Mouse (Mus musculus): ENCODE data around the gene Rab33b. TPM values are rescaled to one million over a fixed set of nuclear protein-coding genes. Genes with fewer than 3 reads are reported as not detected.

Gene Rab33b
- polyA plus RNA-seq, 1 experiment from 2014 or later = 26.7 TPM

- Histone ChIP-seq H3K36me3 (no peaks in the 10 kb centered on the region), H3K9ac (no peak overlapping the region), H3K4me2 (replicated peaks) (no peak overlapping the region), H3K4me1 (peaks cover 19% of the 10 kb centered on the region), H3K4me3 (no peak overlapping the region), H3K27ac (no peak overlapping the region), H3K9me3 (no peaks in the 10 kb centered on the region), H3K27me3 (no peaks in the 10 kb centered on the region)
- WGBS = 89% methylated on average over 4 of the region's 4 CpGs
- no peak for ATAC-seq (ENCODE audit: insufficient number of reproducible peaks, insufficient read depth, low FRiP score, low TSS enrichment)
Measured at GRCm38 (mm10) chr3:51486491-51487195, 2.9 kb downstream of the Rab33b start.

DNA sequence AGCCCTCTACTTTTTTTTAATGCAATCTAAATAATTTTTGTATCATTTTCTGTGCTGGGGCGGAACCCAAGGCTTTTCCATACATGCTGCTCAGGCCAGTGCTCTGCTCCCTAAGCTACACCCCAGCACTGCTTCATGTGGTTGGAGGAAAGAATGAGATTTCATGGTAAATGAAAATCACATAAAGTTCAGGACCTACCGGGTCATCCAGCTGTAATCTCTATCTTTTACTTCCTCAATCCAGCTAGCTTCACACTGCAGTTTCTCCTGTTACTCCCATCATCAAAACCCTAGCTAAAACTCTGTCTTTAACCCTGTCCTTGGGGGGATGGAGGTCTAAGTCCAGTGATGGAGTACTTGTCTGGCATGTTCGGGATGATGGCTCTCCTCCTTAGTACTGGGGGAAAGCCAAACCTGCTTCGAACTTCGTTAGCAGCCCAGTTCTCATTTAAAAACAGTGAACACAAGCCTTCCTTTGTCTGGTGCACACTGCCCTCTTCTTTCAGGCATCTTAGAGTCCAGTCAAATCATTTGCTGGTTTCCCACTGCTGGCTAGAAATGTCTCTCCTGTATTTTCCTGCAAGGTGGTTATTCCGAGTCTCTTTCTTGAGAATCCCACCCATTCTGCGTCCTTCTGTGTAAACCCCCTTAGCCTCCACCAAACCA, 6.5 kb downstream of the Rab33b start:
- H3K9me3 ChIP-seq = no peaks in the 10 kb centered on the region
- no peak overlapping the region for H3K4me3 ChIP-seq
- H3K9ac ChIP-seq = no peak overlapping the region
- no peak for ATAC-seq (ENCODE audit: insufficient number of reproducible peaks, insufficient read depth, low FRiP score, low TSS enrichment)
- H3K4me2 ChIP-seq (replicated peaks) = no peak overlapping the region
- H3K27ac ChIP-seq = no peak overlapping the region
- WGBS = 72% methylated on average over 7 of the region's 7 CpGs
- peaks cover 8% of the 10 kb centered on the region for H3K4me1 ChIP-seq
- H3K36me3 ChIP-seq = peaks cover 11% of the 10 kb centered on the region
- no peaks in the 10 kb centered on the region for H3K27me3 ChIP-seq

GRCm38 (mm10) chr3:51493272-51493838, 9.6 kb downstream of the Rab33b start:
- no peak overlapping the region for H3K27ac ChIP-seq
- no peak for ATAC-seq (ENCODE audit: insufficient number of reproducible peaks, insufficient read depth, low FRiP score, low TSS enrichment)
- H3K9ac ChIP-seq = no peak overlapping the region
- H3K4me2 ChIP-seq (replicated peaks) = no peak overlapping the region
- 89% methylated on average over 13 of the region's 13 CpGs for WGBS
- no peaks in the 10 kb centered on the region for H3K9me3 ChIP-seq
- H3K36me3 ChIP-seq = peaks cover 11% of the 10 kb centered on the region
- H3K4me3 ChIP-seq = no peak overlapping the region
- H3K4me1 ChIP-seq = no peaks in the 10 kb centered on the region
- no peaks in the 10 kb centered on the region for H3K27me3 ChIP-seq

DNA sequence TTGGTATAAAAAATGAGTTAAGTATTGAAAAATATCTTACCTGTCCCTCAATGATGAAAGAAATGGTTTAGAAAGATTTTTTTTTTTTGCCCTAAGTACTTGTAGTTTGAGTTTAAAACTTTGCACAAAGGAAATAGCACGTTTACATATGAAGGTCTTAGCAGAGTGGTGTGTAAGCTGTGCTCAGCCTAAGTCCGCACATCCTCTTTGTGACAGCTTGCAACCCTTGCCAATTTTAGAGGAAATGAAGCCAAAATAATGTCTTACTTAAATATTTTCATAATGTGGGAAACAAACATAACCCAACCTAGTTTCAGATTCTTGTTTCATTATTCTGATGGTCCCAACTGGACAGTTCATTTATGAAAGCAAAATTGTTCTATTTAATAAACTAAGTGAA, 10.7 kb downstream of the Rab33b start:
- H3K4me1 ChIP-seq = no peaks in the 10 kb centered on the region
- no peaks in the 10 kb centered on the region for H3K9me3 ChIP-seq
- peaks cover 11% of the 10 kb centered on the region for H3K36me3 ChIP-seq
- no peak overlapping the region for H3K9ac ChIP-seq
- WGBS = 92% methylated on average over 2 of the region's 2 CpGs
- H3K27me3 ChIP-seq = no peaks in the 10 kb centered on the region
- ATAC-seq (ENCODE audit: insufficient number of reproducible peaks, insufficient read depth, low FRiP score, low TSS enrichment) = no peak
- no peak overlapping the region for H3K4me2 ChIP-seq (replicated peaks)
- no peak overlapping the region for H3K27ac ChIP-seq
- H3K4me3 ChIP-seq = no peak overlapping the region

- H3K4me1 ChIP-seq = no peaks in the 10 kb centered on the region
- WGBS = 92% methylated on average over 9 of the region's 9 CpGs
- H3K9me3 ChIP-seq = no peaks in the 10 kb centered on the region
- no peaks in the 10 kb centered on the region for H3K27me3 ChIP-seq
- H3K36me3 ChIP-seq = peaks cover 11% of the 10 kb centered on the region
- H3K4me3 ChIP-seq = no peak overlapping the region
- H3K9ac ChIP-seq = no peak overlapping the region
- H3K4me2 ChIP-seq (replicated peaks) = no peak overlapping the region
- H3K27ac ChIP-seq = no peak overlapping the region
- no peak for ATAC-seq (ENCODE audit: insufficient number of reproducible peaks, insufficient read depth, low FRiP score, low TSS enrichment)
Measured at GRCm38 (mm10) chr3:51495646-51496045, 11.9 kb downstream of the Rab33b start.

GRCm38 (mm10) chr3:51497978-51498377, 14.3 kb downstream of the Rab33b start:
- ATAC-seq (ENCODE audit: insufficient number of reproducible peaks, insufficient read depth, low FRiP score, low TSS enrichment) = no peak
- H3K27ac ChIP-seq = no peak overlapping the region
- H3K4me2 ChIP-seq (replicated peaks) = no peak overlapping the region
- H3K9me3 ChIP-seq = no peaks in the 10 kb centered on the region; the same call in 1 of the 2 replicates
- no peak overlapping the region for H3K9ac ChIP-seq
- H3K4me3 ChIP-seq = no peak overlapping the region
- H3K4me1 ChIP-seq = no peaks in the 10 kb centered on the region
- H3K36me3 ChIP-seq = peaks cover 11% of the 10 kb centered on the region
- 88% methylated on average over 1 of the region's 1 CpGs for whole genome bisulfite sequencing
- no peaks in the 10 kb centered on the region for H3K27me3 ChIP-seq

DNA sequence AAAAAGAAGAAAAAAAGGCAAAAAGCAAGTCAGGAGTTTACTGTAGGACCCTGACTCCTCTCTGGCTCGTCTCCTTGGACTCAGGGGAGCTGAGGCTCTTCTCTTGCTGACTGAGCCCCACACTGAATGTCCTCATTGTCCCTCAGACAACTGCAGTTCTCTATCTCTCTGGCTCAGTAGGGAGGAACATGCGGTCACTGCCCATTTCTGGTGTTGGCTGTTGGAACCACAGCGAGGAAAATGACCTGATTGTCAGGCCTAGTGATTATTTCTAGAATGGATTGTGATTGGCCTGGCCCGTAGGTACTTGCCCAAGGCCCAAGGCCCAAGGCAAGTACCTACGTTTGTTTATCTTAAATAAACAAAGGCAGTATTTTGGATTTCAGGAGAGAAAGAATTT, 14.9 kb downstream of the Rab33b start:
- Histone ChIP-seq H3K4me2 (replicated peaks) (no peak overlapping the region), H3K27ac (no peak overlapping the region), H3K27me3 (no peaks in the 10 kb centered on the region), H3K9ac (no peak overlapping the region), H3K4me3 (no peak overlapping the region), H3K9me3 (no peaks in the 10 kb centered on the region; the same call in 1 of the 2 replicates), H3K36me3 (peaks cover 4% of the 10 kb centered on the region), H3K4me1 (no peaks in the 10 kb centered on the region)
- no peak for ATAC-seq (ENCODE audit: insufficient number of reproducible peaks, insufficient read depth, low FRiP score, low TSS enrichment)
- 63% methylated on average over 5 of the region's 5 CpGs for WGBS

GRCm38 (mm10) chr3:51499876-51500275, 16.2 kb downstream of the Rab33b start:
- H3K27ac ChIP-seq = no peak overlapping the region
- 92% methylated on average over 4 of the region's 4 CpGs for WGBS

DNA sequence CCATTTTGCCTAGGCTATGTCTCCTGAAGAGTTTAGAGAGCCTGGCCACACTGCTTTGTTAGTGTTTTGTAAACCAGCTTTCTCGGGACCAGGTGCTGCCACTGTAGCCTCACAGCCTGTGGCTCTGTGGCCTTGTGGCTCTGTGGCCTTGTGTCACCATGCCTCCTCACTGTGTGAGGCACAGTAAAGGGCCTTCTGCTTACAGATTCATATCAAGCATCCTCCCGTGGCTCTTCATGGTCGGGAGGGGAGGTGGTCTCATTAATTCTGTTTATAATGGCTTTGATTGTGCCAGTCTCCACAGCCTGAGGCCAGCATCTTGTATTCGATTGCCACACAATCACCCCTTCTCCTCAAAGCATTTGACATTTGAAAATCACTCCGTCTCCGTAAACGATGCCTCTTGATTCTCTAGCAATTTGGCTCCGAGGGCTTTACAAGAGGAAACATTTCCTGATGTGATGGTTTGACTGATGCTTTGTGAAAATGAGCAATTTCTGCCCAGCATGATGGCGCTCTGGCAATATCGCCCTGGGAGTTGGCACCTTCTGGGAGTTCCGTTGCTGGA, 20.7 kb downstream of the Rab33b start:
- H3K27me3 ChIP-seq = no peaks in the 10 kb centered on the region
- H3K36me3 ChIP-seq = no peaks in the 10 kb centered on the region
- H3K27ac ChIP-seq = no peak overlapping the region
- H3K4me2 ChIP-seq (replicated peaks) = no peak overlapping the region
- no peaks in the 10 kb centered on the region; the same call in 1 of the 2 replicates for H3K9me3 ChIP-seq
- no peak overlapping the region for H3K9ac ChIP-seq
- WGBS = 60% methylated on average over 11 of the region's 11 CpGs
- H3K4me1 ChIP-seq = no peaks in the 10 kb centered on the region
- no peak for ATAC-seq (ENCODE audit: insufficient number of reproducible peaks, insufficient read depth, low FRiP score, low TSS enrichment)
- H3K4me3 ChIP-seq = no peak overlapping the region

More at GRCm38 (mm10) chr3:51499876-51500275, 16.2 kb downstream of the Rab33b start:
- no peaks in the 10 kb centered on the region for H3K4me1 ChIP-seq
- no peak overlapping the region for H3K4me2 ChIP-seq (replicated peaks)
- no peak overlapping the region for H3K4me3 ChIP-seq
- H3K27me3 ChIP-seq = no peaks in the 10 kb centered on the region
- no peak for ATAC-seq (ENCODE audit: insufficient number of reproducible peaks, insufficient read depth, low FRiP score, low TSS enrichment)
- no peaks in the 10 kb centered on the region for H3K36me3 ChIP-seq
- no peaks in the 10 kb centered on the region; the same call in 1 of the 2 replicates for H3K9me3 ChIP-seq
- H3K9ac ChIP-seq = no peak overlapping the region

GRCm38 (mm10) chr3:51505465-51505864, 21.7 kb downstream of the Rab33b start:
- H3K36me3 ChIP-seq = no peaks in the 10 kb centered on the region
- H3K4me3 ChIP-seq = no peak overlapping the region
- WGBS = 41% methylated on average over 19 of the region's 19 CpGs
- H3K9ac ChIP-seq = no peak overlapping the region
- H3K27me3 ChIP-seq = no peaks in the 10 kb centered on the region
- no peak overlapping the region for H3K27ac ChIP-seq
- no peak for ATAC-seq (ENCODE audit: insufficient number of reproducible peaks, insufficient read depth, low FRiP score, low TSS enrichment)
- no peak overlapping the region for H3K4me2 ChIP-seq (replicated peaks)
- H3K4me1 ChIP-seq = no peaks in the 10 kb centered on the region; the same call in 1 of the 2 replicates
- no peaks in the 10 kb centered on the region; the same call in 1 of the 2 replicates for H3K9me3 ChIP-seq

DNA sequence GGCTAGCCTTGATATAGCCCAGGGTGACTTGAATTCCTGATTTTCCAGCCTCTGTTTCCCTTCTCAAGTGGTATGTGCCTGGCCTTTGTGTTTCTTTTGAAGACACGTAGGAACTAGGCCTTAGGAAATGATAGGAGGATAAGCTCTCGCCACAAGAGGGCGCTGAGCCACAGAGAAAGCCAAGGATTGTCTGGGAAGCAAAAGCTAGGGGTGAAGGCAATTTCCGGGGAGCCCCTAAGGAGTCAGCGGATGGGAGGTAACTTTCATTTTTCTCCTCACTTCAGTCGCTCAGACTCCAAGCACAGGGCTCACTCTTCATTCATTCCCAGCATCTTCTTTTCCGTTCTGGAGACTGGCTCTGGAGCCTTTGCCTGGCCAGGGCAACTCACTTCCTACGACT, 27.2 kb downstream of the Rab33b start:
- Histone ChIP-seq H3K27ac (no peak overlapping the region), H3K27me3 (no peaks in the 10 kb centered on the region)

More for the DNA sequence above, 27.2 kb downstream of the Rab33b start:
- Histone ChIP-seq H3K4me3 (no peak overlapping the region), H3K9ac (no peak overlapping the region), H3K4me1 (peaks cover 4% of the 10 kb centered on the region; the same call in 1 of the 2 replicates), H3K9me3 (no peaks in the 10 kb centered on the region), H3K4me2 (replicated peaks) (0 out of 2 replicates have a peak overlapping the region, but pooled peaks have one; percentile 4), H3K36me3 (no peaks in the 10 kb centered on the region)
- WGBS = 28% methylated on average over 8 of the region's 8 CpGs
- ATAC-seq (ENCODE audit: insufficient number of reproducible peaks, insufficient read depth, low FRiP score, low TSS enrichment) = no peak
